Mouse (Mus musculus) testis, adult 2 months (tissue): ENCODE measurements around the gene Six6.

Experiments
- CTCF ChIP-seq: fragments of 200-500 bp; IDR thresholded peaks from 2 replicates; pipeline ENCODE4 v1.5.1; 2012; ENCODE audit warnings: low read depth, mild to moderate bottlenecking, inconsistent platforms, low read length, moderate library complexity; ENCODE audit not compliant: control insufficient read depth, insufficient read depth, insufficient replicate concordance
- POLR2A ChIP-seq: fragments of 200-500 bp; IDR thresholded peaks from 2 replicates; pipeline ENCODE4 v1.6.1; 2012; ENCODE audit warnings: low read depth, mild to moderate bottlenecking, inconsistent platforms, low read length, moderate library complexity; ENCODE audit not compliant: control insufficient read depth

DNA sequence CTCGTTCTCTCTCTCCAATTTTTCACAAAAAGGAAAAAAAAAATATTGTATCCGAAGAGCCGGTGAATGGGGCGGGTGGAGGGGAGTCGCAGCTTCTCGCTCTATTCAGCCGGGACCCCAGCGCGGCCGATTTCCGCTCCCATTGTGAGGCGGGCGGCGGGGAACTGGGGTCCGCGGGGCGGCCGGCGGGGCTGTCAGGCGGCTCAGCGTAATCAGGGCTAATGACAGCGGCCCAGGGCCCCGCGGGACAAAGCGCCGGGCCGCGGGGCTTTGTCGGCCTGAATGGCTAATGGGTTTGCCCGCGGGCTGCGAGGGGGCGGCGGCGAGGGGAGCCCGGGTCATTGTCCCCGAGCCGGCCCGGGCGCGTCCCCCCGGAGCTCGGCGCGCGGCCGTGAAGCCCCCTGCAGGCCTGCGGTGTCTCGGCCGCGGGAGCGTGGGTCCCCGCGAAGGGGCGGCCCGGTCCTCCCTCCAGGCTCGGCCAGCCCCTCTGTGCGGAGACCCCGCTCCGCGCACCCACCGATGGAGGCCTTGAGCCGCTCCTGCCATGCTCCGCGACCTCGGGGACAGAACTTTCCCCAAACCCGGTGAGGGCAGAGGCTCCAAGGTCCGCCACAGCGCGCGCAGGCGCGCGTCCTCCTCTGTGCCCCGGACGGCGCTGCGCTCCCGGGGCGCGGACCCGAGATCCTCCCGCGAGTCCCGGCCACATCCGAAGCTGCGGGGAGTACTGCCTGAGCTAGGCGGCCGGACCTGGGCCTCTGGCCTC, 5.8 kb downstream of the Six6 start:
- TF ChIP-seq CTCF (no peak), POLR2A (no peak)
